Mouse (Mus musculus) erythroblast, embryonic 14.5 days (primary cell): ENCODE data around the gene Zcchc24. TPM values are rescaled to one million over a fixed set of nuclear protein-coding genes. Genes with fewer than 3 reads are reported as not detected.

Experiments used
- H3K27me3 ChIP-seq: 2 replicates; pipeline ENCODE4 v1.6.1; 2012; ENCODE audit warnings: inconsistent platforms; ENCODE audit not compliant: control insufficient read depth
- H3K36me3 ChIP-seq: 2 replicates; pipeline ENCODE4 v1.6.1; 2012; ENCODE audit warnings: mild to moderate bottlenecking, inconsistent platforms; ENCODE audit not compliant: control insufficient read depth
- H3K4me1 ChIP-seq: 2 replicates; pipeline ENCODE4 v1.6.1; 2012; ENCODE audit warnings: inconsistent platforms; ENCODE audit not compliant: control insufficient read depth
- H3K4me3 ChIP-seq: replicated peaks from 2 replicates; pipeline ENCODE3; 2012; ENCODE audit warnings: moderate library complexity, mild to moderate bottlenecking, inconsistent platforms
- H3K9me3 ChIP-seq: 2 replicates; pipeline ENCODE4 v1.6.1; 2012; ENCODE audit warnings: low read length, inconsistent platforms, mixed read lengths; ENCODE audit not compliant: control insufficient read depth
- GATA1 ChIP-seq: IDR thresholded peaks from 2 replicates; pipeline ENCODE4 v1.6.1; 2012; ENCODE audit warnings: low read length, inconsistent platforms, mixed read lengths
- TAL1 ChIP-seq: IDR thresholded peaks from 3 replicates; pipeline ENCODE4 v1.6.1; 2012; ENCODE audit warnings: low read length, inconsistent platforms, mixed read lengths
- polyA plus RNA-seq: library from polyadenylated mRNA; stranded (reverse); fragments of >175 nt; gene quantifications from 2 replicates; pipeline ENCODE4 v1.2.3, GENCODE M21; 2012

Gene Zcchc24
- polyA plus RNA-seq, 1 experiment: 0.04 TPM

DNA sequence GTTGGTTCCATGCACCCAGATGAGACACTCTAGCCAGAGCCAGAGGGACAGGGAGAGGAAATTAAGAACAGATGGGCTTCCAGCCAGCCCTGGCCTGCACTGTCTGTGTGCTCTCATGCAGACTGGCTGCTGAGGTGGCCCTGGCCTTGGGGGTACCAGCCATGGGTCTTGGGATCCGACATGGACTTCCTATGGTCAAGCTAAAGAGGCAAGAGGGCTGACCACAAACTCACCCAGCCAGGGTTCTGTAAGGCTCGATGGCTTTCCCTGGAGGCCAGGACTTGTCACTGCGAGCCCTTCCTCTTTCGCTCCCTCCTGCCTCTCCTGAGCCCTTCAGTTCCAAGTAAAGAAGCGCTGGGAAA, 41.7 kb downstream of the Zcchc24 start:
- Histone ChIP-seq H3K36me3 (no peaks in the 10 kb centered on the region; the same call in 1 of the 2 replicates), H3K4me3 (no peak overlapping the region), H3K9me3 (no peaks in the 10 kb centered on the region), H3K27me3 (no peaks in the 10 kb centered on the region), H3K4me1 (no peaks in the 10 kb centered on the region)
- TF ChIP-seq GATA1 (no peak), TAL1 (no peak)

DNA sequence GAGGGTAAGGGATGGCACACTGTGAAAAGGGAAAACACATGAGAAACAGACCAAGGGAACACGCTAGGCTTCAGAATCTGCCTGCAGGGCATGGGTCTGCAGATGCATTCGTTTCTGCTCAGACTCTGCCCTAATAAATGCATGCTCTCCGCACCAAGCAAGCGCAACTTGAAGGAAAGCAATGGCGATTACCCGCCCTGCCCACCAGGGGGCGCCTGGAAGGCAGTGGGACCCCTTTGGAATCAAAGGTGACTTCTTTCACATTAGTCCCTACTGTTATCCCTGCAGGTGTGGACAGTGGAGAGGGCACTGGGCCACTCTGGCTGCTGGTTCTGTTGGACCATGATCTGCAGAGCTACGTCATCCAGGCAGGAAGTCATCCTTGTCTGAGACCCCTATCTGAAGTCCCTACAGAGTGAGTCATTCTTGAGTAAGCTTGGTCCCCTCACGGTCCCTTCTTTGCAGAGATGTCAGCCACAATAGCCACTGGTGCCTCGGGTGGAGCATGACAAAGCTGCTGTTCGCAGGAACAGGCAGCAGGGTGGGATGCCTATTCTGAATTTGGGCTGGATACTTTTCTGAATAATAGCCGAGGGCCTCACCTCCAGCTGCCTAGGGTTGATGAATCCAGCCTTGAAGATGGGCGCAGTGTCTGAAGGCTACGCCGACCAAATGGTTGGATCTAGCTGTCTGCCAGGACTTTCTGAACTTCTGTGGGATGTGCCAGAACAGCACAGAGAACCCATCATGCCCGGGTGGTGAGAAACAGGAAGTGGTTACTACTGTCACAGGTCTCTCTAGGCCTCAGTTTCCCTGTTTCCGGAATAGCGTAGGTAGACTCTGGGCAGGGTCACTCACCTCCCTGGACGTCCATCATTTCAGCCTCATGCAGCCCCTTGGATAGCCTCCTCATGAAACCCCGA, 42.4 kb downstream of the Zcchc24 start:
- Histone ChIP-seq H3K36me3 (no peaks in the 10 kb centered on the region; the same call in 1 of the 2 replicates), H3K9me3 (no peaks in the 10 kb centered on the region), H3K27me3 (no peaks in the 10 kb centered on the region), H3K4me3 (no peak overlapping the region), H3K4me1 (no peaks in the 10 kb centered on the region)
- TF ChIP-seq TAL1 (no peak), GATA1 (no peak)

DNA sequence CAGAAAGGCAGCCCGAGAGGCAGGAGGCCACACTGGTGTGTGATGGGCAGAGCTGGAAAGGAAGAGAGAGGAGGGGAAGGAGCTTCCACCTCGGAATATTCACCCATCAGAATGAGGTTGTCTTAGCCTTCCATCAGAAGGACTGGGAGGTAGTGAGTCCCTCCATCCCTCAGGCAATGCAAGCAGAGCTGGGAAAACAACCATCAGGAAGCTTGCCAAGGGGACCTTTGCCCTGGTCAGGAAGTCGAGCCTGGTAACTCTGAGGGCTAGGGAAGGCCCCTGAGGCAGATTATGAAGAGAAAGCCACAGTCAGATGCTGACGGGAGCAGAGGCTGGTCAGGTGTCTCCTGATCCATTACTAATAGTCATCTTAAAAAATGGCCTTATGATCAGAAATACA, 43.1 kb downstream of the Zcchc24 start:
- no peak for TF ChIP-seq GATA1
- TF ChIP-seq TAL1: no peak
- no peaks in the 10 kb centered on the region for H3K9me3 ChIP-seq
- H3K4me3 ChIP-seq: no peak overlapping the region
- no peaks in the 10 kb centered on the region; the same call in 1 of the 2 replicates for H3K36me3 ChIP-seq
- no peaks in the 10 kb centered on the region for H3K4me1 ChIP-seq
- no peaks in the 10 kb centered on the region for H3K27me3 ChIP-seq

DNA sequence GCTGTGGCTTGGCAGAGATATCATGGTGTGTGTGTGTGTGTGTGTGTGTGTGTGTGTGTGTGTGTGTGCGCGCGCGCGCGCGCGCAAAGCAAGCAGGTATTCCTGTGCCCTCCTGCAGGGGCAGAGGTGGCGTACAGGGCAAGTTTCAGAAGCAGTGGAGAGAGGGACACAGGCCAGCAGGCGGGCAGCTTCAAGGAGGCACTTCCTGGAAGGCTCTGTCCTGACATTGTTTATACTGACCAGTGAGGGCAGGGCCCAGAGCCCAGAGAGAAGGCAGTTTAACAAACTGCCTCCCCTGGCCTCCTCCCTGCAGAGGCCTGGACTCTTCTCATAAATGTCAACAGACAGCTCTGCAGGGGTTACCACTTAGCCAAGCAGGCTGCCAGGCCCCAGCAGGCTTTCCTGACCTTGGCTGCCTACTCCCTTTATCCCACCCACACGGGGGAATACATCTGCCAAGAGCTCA, 43.8 kb downstream of the Zcchc24 start:
- Histone ChIP-seq H3K27me3 (no peaks in the 10 kb centered on the region), H3K4me3 (no peak overlapping the region), H3K36me3 (no peaks in the 10 kb centered on the region; the same call in 1 of the 2 replicates), H3K4me1 (no peaks in the 10 kb centered on the region), H3K9me3 (no peaks in the 10 kb centered on the region)
- TF ChIP-seq GATA1 (no peak), TAL1 (no peak)

DNA sequence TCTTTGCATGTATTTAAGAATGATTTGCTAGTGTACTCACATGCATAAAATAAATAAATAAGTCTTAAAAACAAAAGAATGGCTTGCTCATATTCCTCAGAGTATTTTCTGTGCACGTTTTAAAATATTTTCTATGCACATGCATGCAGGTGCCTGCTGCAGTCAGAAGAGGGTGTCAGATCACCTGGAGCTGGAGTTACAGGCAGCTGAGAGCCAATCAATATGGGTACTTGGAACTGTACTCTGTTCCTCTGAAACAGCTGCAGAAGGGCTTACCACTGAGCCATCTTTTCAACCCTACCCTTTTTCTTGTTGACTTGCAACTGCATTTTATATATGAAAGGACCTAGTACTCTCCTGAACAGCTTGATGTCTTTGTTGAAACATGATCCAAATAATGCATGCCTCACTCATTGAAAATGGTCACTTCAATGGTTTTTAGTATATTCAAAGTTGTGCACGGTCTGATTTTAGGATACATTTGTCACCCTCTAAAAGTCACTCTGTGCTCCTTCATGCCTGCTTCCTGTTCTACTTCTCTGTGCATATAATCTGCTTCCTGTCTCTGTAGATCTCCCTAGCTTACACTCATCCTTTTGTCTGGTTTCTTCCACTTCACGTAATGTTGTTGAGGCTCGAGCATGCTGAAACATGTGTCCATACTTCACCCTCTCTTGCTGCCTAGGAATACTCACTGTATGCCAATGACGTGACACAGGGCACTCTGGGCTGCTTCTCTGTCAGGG, 47.7 kb downstream of the Zcchc24 start:
- TF ChIP-seq TAL1 (no peak), GATA1 (no peak)
- Histone ChIP-seq H3K4me1 (peaks cover 5% of the 10 kb centered on the region), H3K36me3 (peaks cover 3% of the 10 kb centered on the region; the same call in 1 of the 2 replicates), H3K4me3 (no peak overlapping the region), H3K27me3 (no peaks in the 10 kb centered on the region), H3K9me3 (no peaks in the 10 kb centered on the region)

DNA sequence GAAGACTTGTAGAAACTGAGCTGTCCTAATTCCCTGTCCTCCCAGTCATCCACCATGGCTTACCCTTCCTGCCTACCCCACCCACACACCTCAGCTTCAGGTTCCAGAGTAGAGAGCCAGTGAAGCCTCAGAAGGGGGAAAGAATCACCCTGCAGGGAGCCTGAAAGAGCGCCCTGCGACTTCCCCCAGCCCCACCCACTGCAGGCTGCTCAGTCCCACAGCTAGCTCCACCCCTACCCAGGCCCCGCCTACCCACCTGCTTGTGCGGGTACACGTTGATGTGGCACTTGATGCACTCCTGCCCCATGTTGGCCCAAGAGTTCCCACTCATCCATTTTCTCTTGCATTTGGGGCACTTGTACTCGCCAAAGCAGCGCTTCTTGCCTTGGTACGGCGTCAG, 49.5 kb downstream of the Zcchc24 start:
- no peak overlapping the region for H3K4me3 ChIP-seq
- H3K9me3 ChIP-seq: no peaks in the 10 kb centered on the region
- H3K36me3 ChIP-seq: peaks cover 10% of the 10 kb centered on the region; the same call in 1 of the 2 replicates
- TF ChIP-seq TAL1 (no peak), GATA1 (no peak)
- peaks cover 5% of the 10 kb centered on the region for H3K4me1 ChIP-seq
- H3K27me3 ChIP-seq: no peaks in the 10 kb centered on the region

DNA sequence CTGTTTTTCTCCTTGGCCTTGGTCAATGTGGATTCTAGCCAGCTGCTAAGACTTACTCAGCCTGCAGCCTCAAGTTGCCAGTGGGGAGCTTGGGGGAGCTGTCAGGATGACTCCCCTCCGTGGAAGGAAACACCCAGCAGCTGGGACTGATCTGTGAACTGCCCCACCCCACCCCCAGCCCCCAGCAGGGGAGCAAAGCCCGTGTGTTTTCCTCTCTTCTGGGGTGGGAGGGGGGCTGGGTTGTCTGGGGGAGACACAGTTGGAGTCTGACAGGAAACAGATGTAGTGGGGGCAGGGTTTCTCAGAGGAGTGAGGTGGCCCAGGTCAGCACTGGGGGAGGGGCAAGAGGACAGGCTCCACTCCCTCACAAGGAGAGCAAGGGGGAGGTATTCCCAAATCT, 50.4 kb downstream of the Zcchc24 start:
- TF ChIP-seq TAL1: no peak
- no peak for TF ChIP-seq GATA1
- H3K27me3 ChIP-seq: no peaks in the 10 kb centered on the region
- H3K4me1 ChIP-seq: peaks cover 5% of the 10 kb centered on the region
- peaks cover 11% of the 10 kb centered on the region; the same call in 1 of the 2 replicates for H3K36me3 ChIP-seq
- H3K9me3 ChIP-seq: no peaks in the 10 kb centered on the region
- H3K4me3 ChIP-seq: no peak overlapping the region

DNA sequence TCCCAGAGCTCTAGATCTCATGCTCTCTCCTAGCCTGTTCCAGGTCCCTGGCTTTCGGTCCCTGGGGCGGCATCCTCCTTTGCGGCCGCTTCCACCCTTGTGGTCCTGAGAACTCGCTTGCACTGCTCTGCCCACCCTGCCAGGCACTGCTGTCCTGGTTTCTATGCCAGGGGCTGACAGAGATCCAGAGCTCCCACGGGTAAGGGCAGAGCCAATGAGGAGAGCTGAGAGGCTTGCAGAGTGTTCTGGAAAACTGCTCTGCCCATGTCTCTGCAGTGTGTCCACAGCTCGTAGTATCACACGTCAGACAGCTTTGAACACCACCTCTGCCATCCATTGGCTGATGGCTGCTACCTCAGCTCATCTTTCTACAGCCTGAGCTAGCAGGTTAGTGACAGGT, 51.1 kb downstream of the Zcchc24 start:
- Histone ChIP-seq H3K27me3 (no peaks in the 10 kb centered on the region), H3K36me3 (peaks cover 11% of the 10 kb centered on the region; the same call in 1 of the 2 replicates), H3K9me3 (no peaks in the 10 kb centered on the region), H3K4me1 (peaks cover 5% of the 10 kb centered on the region), H3K4me3 (no peak overlapping the region)
- no peak for TF ChIP-seq GATA1

DNA sequence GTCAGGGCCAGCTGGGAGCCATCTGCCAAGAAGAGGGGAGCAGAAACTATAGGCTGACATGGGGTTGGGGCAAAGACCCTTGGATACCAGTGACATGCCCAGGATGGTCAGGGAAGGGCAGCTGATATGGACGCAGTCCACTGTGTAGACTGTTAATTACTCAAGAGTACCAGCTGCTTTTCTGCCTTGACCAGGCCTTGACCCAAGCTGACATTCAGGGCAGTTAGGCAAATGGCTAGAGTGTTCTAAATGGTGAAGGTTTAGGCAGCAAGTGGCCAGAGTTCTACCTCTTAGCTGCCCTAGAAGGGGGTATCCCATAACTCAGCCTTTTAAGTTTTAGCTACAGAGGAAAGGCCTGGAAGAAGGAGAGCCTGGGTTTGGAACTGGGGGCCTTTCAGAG, 52.3 kb downstream of the Zcchc24 start:
- no peak for TF ChIP-seq GATA1
- no peak for TF ChIP-seq TAL1
- no peaks in the 10 kb centered on the region for H3K9me3 ChIP-seq
- H3K36me3 ChIP-seq: peaks cover 11% of the 10 kb centered on the region; the same call in 1 of the 2 replicates
- H3K4me3 ChIP-seq: no peak overlapping the region
- H3K27me3 ChIP-seq: no peaks in the 10 kb centered on the region
- H3K4me1 ChIP-seq: peaks cover 7% of the 10 kb centered on the region
